Mouse (Mus musculus): ENCODE measurements around the gene Lmna. TPM values are rescaled to one million over a fixed set of nuclear protein-coding genes. Genes with fewer than 3 reads are reported as not detected.

Lmna gene
- polyA plus RNA-seq, 2 experiments, result 238 to 402 TPM

DNA sequence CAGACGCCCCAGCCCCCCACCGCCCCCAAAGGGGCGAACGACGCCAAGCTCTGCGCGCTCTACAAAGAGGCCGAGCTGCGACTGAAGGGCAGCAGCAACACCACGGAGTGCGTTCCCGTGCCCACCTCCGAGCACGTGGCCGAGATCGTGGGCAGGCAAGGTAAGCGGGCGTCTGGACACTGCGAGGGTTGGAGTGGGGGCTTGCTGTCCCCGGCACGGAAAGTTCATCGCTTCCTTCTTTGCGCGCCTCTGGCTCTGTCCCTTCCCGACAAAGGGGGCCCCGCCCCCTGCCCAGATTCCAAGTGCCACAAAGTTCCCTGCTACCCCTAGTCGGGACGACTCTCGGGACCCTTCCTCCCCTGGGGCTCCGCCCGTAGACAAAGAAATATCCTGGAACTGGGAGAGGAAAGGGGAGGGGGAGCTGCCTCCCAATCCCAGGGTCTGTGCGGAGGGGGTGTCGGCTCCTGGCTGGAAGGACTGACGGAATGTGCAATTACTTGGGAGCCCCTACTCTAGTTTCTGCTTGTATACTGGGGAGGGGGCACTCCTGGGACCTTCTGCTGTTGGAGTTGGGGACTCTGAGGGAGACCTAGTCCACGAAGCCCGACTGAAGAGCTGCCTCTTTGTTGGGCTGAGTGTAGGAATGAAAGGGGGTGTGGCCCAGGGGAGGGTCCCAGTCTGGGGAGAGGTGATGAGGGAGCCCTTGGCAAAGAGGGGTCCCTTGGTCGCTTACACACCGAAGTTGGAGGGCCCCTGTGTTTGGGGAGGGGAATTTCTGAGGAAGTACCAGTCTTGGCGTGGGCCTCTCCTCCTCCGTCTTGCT is 23.1 kb upstream of the Lmna start:
- H3K9me3 ChIP-seq (ENCODE audit: control insufficient read depth, low read length), result no peaks in the 10 kb centered on the region
- peak overlapping the region; percentile 98 for H3K27ac ChIP-seq (replicated peaks; ENCODE audit: low read depth, low read length)
- ATAC-seq (ENCODE audit: low FRiP score, low read depth), result 0 out of 2 replicates have a peak, but pooled peaks have one; percentile 3
- H3K4me1 ChIP-seq (ENCODE audit: control insufficient read depth, insufficient read depth, low read length), result peaks cover 55% of the 10 kb centered on the region
- peak overlapping the region; percentile 96 for H3K4me3 ChIP-seq (replicated peaks; ENCODE audit: low read length)
- peak overlapping the region; percentile 62 for H3K4me2 ChIP-seq (replicated peaks; ENCODE audit: low read depth, low read length, severe bottlenecking)
- H3K36me3 ChIP-seq (ENCODE audit: control insufficient read depth, insufficient read depth, low read length), result peaks cover 35% of the 10 kb centered on the region
- DNase-seq (ENCODE audit: low spot score), result peak; percentile 67
- peak; percentile 49; the same call in 1 of the 2 replicates for TF ChIP-seq POLR2A (IDR thresholded peaks at IDR 0.05; ENCODE audit: borderline replicate concordance, extremely low read depth, insufficient read depth, insufficient read length)
- peak overlapping the region; percentile 99 for H3K9ac ChIP-seq (ENCODE audit: low read depth, low read length, severe bottlenecking)
- no peaks in the 10 kb centered on the region for H3K27me3 ChIP-seq (ENCODE audit: control insufficient read depth, insufficient read depth, low read length)
- WGBS, result under 1% methylated on average over 38 of the region's 40 CpGs

DNA sequence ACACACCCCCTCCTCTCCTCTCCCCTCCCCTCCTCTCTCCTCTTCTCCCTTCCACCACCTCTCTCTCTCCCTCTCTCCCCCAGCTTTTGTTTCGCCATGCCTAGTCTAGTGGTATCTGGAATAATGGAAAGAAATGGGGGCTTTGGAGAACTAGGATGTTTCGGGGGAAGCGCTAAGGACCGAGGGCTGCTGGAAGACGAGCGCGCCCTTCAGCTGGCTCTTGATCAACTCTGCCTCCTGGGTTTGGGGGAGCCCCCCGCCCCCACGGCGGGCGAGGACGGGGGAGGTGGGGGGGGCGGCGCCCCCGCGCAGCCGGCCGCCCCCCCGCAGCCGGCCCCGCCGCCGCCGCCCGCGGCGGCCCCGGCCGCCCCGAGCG is 22.5 kb upstream of the Lmna start, which contains the start of gene Mex3a:
Gene Mex3a, plus strand, starts transcription at position 97 of the 376 bp plus-strand sequence.
- H3K27me3 ChIP-seq (ENCODE audit: control insufficient read depth, insufficient read depth, low read length), result no peaks in the 10 kb centered on the region
- ATAC-seq (ENCODE audit: low FRiP score, low read depth) (no peak), DNase-seq (ENCODE audit: low spot score) (peak; percentile 54)
- H3K4me3 ChIP-seq (replicated peaks; ENCODE audit: low read length), result peak within 1 kb of the TSS; percentile 96
- WGBS, result 2% methylated on average over 12 of the region's 31 CpGs
- H3K27ac ChIP-seq (replicated peaks; ENCODE audit: low read depth, low read length), result peak within 1 kb of the TSS; percentile 98
- H3K4me1 ChIP-seq (ENCODE audit: control insufficient read depth, insufficient read depth, low read length), result peaks cover 54% of the 10 kb centered on the region
- peak within 1 kb of the TSS; percentile 99 for H3K9ac ChIP-seq (ENCODE audit: low read depth, low read length, severe bottlenecking)
- H3K4me2 ChIP-seq (replicated peaks; ENCODE audit: low read depth, low read length, severe bottlenecking), result peak within 1 kb of the TSS; percentile 62
- no peaks in the 10 kb centered on the region for H3K9me3 ChIP-seq (ENCODE audit: control insufficient read depth, low read length)
- no peak for TF ChIP-seq POLR2A (IDR thresholded peaks at IDR 0.05; ENCODE audit: borderline replicate concordance, extremely low read depth, insufficient read depth, insufficient read length)
- H3K36me3 ChIP-seq (ENCODE audit: control insufficient read depth, insufficient read depth, low read length), result peaks cover 31% of the 10 kb centered on the region

DNA sequence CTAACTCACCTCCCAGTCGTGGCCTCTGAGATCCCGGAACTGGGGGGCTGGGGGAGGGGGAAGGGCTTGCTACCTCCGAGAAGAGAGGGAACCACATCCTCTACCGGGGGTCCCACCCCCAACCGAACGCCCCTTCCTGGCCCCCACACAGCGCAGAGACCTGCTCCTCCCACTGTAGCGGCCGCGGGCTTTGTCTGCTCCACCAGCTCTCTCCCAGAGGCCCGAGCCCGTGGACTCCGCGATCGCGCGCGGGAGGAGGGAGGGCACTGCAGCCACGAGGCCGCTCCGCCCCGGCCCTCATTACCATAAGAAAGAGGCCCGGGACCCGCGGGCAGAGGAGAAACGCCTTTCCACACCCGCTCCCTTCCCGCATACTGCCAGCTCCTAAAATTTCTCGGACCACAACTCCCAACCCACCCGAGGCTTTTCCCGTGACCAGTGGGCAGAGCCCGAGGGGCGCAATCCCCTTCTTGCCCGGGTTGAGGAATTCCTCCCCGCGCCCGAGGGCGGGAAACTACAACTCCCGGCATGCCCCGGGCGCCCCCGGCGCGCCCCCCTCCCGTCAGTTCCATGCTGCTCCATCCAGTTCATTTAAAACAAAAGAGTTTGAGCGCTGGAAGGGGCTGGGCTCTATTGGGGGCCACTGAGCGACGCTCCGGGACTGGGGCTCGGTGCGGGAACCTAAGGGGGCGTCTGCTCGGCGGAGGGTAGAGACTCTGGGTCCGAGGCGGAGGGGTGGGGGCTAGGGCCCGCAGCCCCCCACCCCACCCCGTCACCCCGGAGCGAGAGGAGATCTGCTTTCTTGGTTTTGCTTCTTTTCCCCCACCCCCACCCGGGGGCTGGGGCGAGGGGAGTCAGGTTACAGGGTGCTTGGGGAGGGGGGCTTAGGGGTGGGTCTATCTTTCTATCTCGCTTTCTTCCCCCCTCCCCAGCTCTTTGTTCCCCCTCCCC is 21.9 kb upstream of the Lmna start:
- peak overlapping the region; percentile 62 for H3K4me2 ChIP-seq (replicated peaks; ENCODE audit: low read depth, low read length, severe bottlenecking)
- ATAC-seq (ENCODE audit: low FRiP score, low read depth), result peak; percentile 84
- H3K9ac ChIP-seq (ENCODE audit: low read depth, low read length, severe bottlenecking), result peak overlapping the region; percentile 99
- H3K36me3 ChIP-seq (ENCODE audit: control insufficient read depth, insufficient read depth, low read length), result peaks cover 24% of the 10 kb centered on the region
- no peaks in the 10 kb centered on the region for H3K9me3 ChIP-seq (ENCODE audit: control insufficient read depth, low read length)
- no peaks in the 10 kb centered on the region for H3K27me3 ChIP-seq (ENCODE audit: control insufficient read depth, insufficient read depth, low read length)
- WGBS, result under 1% methylated on average over 54 of the region's 63 CpGs
- peak overlapping the region; percentile 96 for H3K4me3 ChIP-seq (replicated peaks; ENCODE audit: low read length)
- H3K27ac ChIP-seq (replicated peaks; ENCODE audit: low read depth, low read length), result peak overlapping the region; percentile 98
- peak; percentile 58; the same call in 1 of the 2 replicates for TF ChIP-seq POLR2A (IDR thresholded peaks at IDR 0.05; ENCODE audit: borderline replicate concordance, extremely low read depth, insufficient read depth, insufficient read length)
- H3K4me1 ChIP-seq (ENCODE audit: control insufficient read depth, insufficient read depth, low read length), result peaks cover 48% of the 10 kb centered on the region
- peak; percentile 91 for DNase-seq (ENCODE audit: low spot score)

DNA sequence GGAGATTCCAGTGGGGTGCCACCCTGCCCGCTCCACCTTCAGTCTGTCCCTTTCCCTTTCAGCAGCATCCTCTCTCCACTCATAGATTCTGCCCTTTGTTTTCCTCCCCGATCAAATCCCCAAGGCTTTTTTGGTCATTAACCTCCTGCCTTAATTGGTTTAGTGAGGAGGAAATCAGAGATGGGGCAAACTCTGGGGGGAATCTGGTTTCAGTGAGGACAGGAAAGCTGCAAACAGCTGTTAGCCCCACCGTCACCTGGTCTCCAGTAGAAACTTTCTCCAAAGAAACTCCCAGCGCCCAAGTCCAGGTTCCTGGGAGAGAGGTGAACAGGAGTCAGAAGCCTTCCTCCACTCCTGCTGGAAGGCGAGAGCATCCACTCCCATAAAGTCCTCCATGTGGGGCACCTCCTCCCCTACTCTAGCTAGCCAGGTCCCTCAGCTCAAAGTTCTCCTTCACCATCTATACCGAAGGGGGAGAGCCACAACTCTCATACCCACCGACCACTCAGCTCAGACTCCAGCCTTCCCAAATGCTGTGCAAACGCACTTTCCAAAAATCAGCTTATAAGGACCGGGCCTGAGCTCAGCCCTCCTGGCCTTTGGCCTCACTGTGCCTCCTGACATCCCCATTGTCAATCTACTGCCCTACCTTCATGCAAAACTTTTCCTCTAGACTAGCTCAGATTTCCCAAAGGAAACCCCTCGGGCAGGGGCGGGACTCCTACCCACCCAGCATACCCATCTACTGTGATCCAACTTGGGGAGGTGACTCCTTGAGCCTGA is 20.5 kb upstream of the Lmna start:
- Histone ChIP-seq H3K9ac (ENCODE audit: low read depth, low read length, severe bottlenecking) (peak overlapping the region; percentile 99), H3K36me3 (ENCODE audit: control insufficient read depth, insufficient read depth, low read length) (peaks cover 14% of the 10 kb centered on the region; the same call in 1 of the 2 replicates), H3K4me1 (ENCODE audit: control insufficient read depth, insufficient read depth, low read length) (peaks cover 34% of the 10 kb centered on the region), H3K4me2 (replicated peaks; ENCODE audit: low read depth, low read length, severe bottlenecking) (peak overlapping the region; percentile 62), H3K9me3 (ENCODE audit: control insufficient read depth, low read length) (no peaks in the 10 kb centered on the region), H3K27ac (replicated peaks; ENCODE audit: low read depth, low read length) (peak overlapping the region; percentile 98), H3K4me3 (replicated peaks; ENCODE audit: low read length) (peak overlapping the region; percentile 96), H3K27me3 (ENCODE audit: control insufficient read depth, insufficient read depth, low read length) (no peaks in the 10 kb centered on the region)
- no peak for DNase-seq (ENCODE audit: low spot score)
- WGBS, result 7% methylated on average over 11 of the region's 11 CpGs
- TF ChIP-seq POLR2A (IDR thresholded peaks at IDR 0.05; ENCODE audit: borderline replicate concordance, extremely low read depth, insufficient read depth, insufficient read length), result no peak
- no peak for ATAC-seq (ENCODE audit: low FRiP score, low read depth)
